Mouse (Mus musculus) spleen, adult 2 months (tissue): ENCODE results near the gene Herc3.

Source experiments
- CTCF ChIP-seq: fragments of 200-500 bp; IDR thresholded peaks from 2 replicates; pipeline ENCODE4 v1.5.1; 2011; ENCODE audit warnings: mild to moderate bottlenecking, inconsistent platforms; ENCODE audit not compliant: insufficient read depth, insufficient read length, insufficient replicate concordance; ENCODE audit errors: extremely low read depth
- POLR2A ChIP-seq: fragments of 200-500 bp; IDR thresholded peaks from 2 replicates; pipeline ENCODE4 v1.6.1; 2011; ENCODE audit warnings: low read depth, low read length, inconsistent platforms

- TF ChIP-seq CTCF (no peak), POLR2A (no peak)
Measured at GRCm38 (mm10) chr6:58968272-58968671, 137.0 kb downstream of the Herc3 start.
